Mouse (Mus musculus) heart, adult 8-10 months (tissue): ENCODE measurements around the gene Xrcc4. TPM values are rescaled to one million over a fixed set of nuclear protein-coding genes. Genes with fewer than 3 reads are reported as not detected.
A peak's percentile ranks its signal among the peaks of the same experiment; 100 is the strongest.

Experiments used
- DNase-seq: peaks from one replicate; pipeline ENCODE4 v3.0.0; 2022; ENCODE audit warnings: low spot score
- total RNA-seq, 4 experiments: library from RNA; stranded (reverse); gene quantifications; 2 replicates each; pipeline ENCODE4 v1.2.4; 2022

Gene Xrcc4
- total RNA-seq, 4 experiments from 2014 or later, result 7.7 to 17.3 (median 10.2) TPM

GRCm38 (mm10) chr13:89944354-89944753 is 145.1 kb downstream of the Xrcc4 start:
- DNase-seq, result no peak

- DNase-seq, result peak; percentile 9
Observed at GRCm38 (mm10) chr13:89929477-89929876, 159.9 kb downstream of the Xrcc4 start.

GRCm38 (mm10) chr13:89918814-89919481 is 170.5 kb downstream of the Xrcc4 start:
- DNase-seq, result no peak

- peak; percentile 4 for DNase-seq
Observed at GRCm38 (mm10) chr13:89914332-89914731, 175.1 kb downstream of the Xrcc4 start.

GRCm38 (mm10) chr13:89913891-89914290 is 175.5 kb downstream of the Xrcc4 start:
- DNase-seq, result peak; percentile 37

GRCm38 (mm10) chr13:89906120-89906519 is 183.3 kb downstream of the Xrcc4 start:
- no peak for DNase-seq

GRCm38 (mm10) chr13:89899066-89899465 is 190.3 kb downstream of the Xrcc4 start:
- no peak for DNase-seq

GRCm38 (mm10) chr13:89892140-89892539 is 197.3 kb downstream of the Xrcc4 start:
- DNase-seq, result no peak

- no peak for DNase-seq
Observed at GRCm38 (mm10) chr13:89890159-89890558, 199.2 kb downstream of the Xrcc4 start.

GRCm38 (mm10) chr13:89889074-89889473 is 200.3 kb downstream of the Xrcc4 start:
- peak; percentile 63 for DNase-seq

- DNase-seq, result no peak
Observed at GRCm38 (mm10) chr13:89883523-89883922, 205.9 kb downstream of the Xrcc4 start.

- DNase-seq, result no peak
Observed at GRCm38 (mm10) chr13:89881281-89881680, 208.1 kb downstream of the Xrcc4 start.

GRCm38 (mm10) chr13:89878832-89879468 is 210.5 kb downstream of the Xrcc4 start:
- no peak for DNase-seq

GRCm38 (mm10) chr13:89875499-89875898 is 213.9 kb downstream of the Xrcc4 start:
- no peak for DNase-seq

- DNase-seq, result no peak
Observed at GRCm38 (mm10) chr13:89872725-89873124, 216.7 kb downstream of the Xrcc4 start.

- no peak for DNase-seq
Observed at GRCm38 (mm10) chr13:89854139-89854538, 235.3 kb downstream of the Xrcc4 start.

GRCm38 (mm10) chr13:89850746-89851145 is 238.7 kb downstream of the Xrcc4 start:
- no peak for DNase-seq

- DNase-seq, result no peak
Observed at GRCm38 (mm10) chr13:89849955-89850354, 239.5 kb downstream of the Xrcc4 start.

GRCm38 (mm10) chr13:89838635-89839034 is 250.8 kb downstream of the Xrcc4 start:
- no peak for DNase-seq

- no peak for DNase-seq
Observed at GRCm38 (mm10) chr13:89834485-89834884, 254.9 kb downstream of the Xrcc4 start.

GRCm38 (mm10) chr13:89833053-89833670 is 256.2 kb downstream of the Xrcc4 start:
- DNase-seq, result no peak

GRCm38 (mm10) chr13:89828429-89828970 is 260.9 kb downstream of the Xrcc4 start:
- DNase-seq, result peak; percentile 20

GRCm38 (mm10) chr13:89827838-89828237 is 261.6 kb downstream of the Xrcc4 start:
- no peak for DNase-seq
